11 mouse cellular contexts compared by ENCODE assay signal in genomic region chr10:111959353-111959752, GRCm38 (mm10).
"Had no signal": no experiment of that assay in that cellular context is flagged by ENCODE, and none has a peak within 500 bp of the region (broad histone marks: within the 10 kb centered on the region; RNA-seq: fewer than 3 reads in every experiment).

No protein-coding gene starts in this region.

- H3K9me3 ChIP-seq: limb, embryonic 15.5 days; liver, embryonic 13.5 days; midbrain, embryonic 10.5 days; neural tube, embryonic 13.5 days; stomach, embryonic 15.5 days had no signal

- DNase-seq: kidney, adult 18-20 months; kidney, postnatal 10 days; liver, embryonic 13.5 days; liver, postnatal 0 days; right cerebral cortex, postnatal 14 days; thymus, postnatal 36 days had no signal

- H3K36me3 ChIP-seq: limb, embryonic 15.5 days; liver, embryonic 13.5 days; midbrain, embryonic 10.5 days; neural tube, embryonic 13.5 days; stomach, embryonic 15.5 days had no signal

- H3K27me3 ChIP-seq: limb, embryonic 15.5 days; liver, embryonic 13.5 days; neural tube, embryonic 13.5 days; stomach, embryonic 15.5 days had no signal

- H3K4me1 ChIP-seq: limb, embryonic 15.5 days; liver, embryonic 13.5 days; neural tube, embryonic 13.5 days had no signal

- H3K4me3 ChIP-seq: limb, embryonic 15.5 days; liver, embryonic 13.5 days; midbrain, embryonic 10.5 days; neural tube, embryonic 13.5 days; stomach, embryonic 15.5 days had no signal

- H3K27ac ChIP-seq: limb, embryonic 15.5 days; liver, embryonic 13.5 days; midbrain, embryonic 10.5 days; neural tube, embryonic 13.5 days; stomach, embryonic 15.5 days had no signal

- ATAC-seq: liver, postnatal 0 days; midbrain, embryonic 16.5 days had no signal

- H3K4me2 ChIP-seq: limb, embryonic 15.5 days; liver, embryonic 13.5 days; neural tube, embryonic 13.5 days; stomach, embryonic 15.5 days had no signal

- H3K9ac ChIP-seq: limb, embryonic 15.5 days; liver, embryonic 13.5 days; liver, postnatal 0 days; neural tube, embryonic 13.5 days; stomach, embryonic 15.5 days had no signal
